Mouse (Mus musculus): ENCODE results near the gene Nfkbib. TPM values are rescaled to one million over a fixed set of nuclear protein-coding genes. Genes with fewer than 3 reads are reported as not detected.

Gene Nfkbib
- polyA plus RNA-seq, 1 experiment from 2014 or later = 30.5 TPM

DNA sequence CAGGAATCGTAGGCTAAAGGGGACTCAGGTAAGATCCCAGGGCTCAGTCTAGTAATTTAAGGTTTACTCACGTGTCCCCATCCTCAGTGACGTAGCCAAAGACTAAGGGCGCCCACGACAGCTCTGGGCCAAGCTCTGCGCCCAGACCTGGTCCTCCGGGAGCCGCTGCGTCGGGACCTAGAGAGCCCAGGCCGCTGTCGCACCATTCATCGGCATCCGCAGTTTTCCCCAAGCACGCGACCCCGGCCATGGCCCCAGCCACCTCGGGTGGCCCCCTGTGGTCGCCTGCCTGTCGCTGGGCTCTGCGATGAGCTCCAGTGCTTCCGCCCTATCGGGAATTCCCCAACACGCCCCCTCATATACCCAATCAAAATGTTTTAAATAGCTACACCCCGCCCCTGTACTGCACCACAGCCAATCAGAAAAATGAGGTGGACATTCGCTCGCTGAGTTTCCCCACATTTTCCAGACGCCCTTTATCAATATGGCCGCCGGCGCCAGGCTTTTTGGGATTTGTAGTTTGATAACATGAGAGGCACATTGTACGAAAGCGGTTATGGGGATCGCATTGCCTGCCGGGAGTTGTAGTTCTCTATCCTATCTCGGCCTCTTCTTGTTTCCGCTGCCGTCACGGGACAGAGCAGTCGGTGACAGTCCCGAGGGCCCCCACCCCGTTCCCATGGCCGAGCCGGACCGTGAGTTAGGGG lies 986 bp downstream of the Nfkbib start, which contains the start of gene Sirt2:
Sirt2 (plus strand) TSS at position 563 of the 707 bp plus-strand sequence.
- H3K4me1 ChIP-seq = peaks cover 18% of the 10 kb centered on the region
- H3K4me2 ChIP-seq = peak within 1 kb of the TSS; percentile 80
- H3K27ac ChIP-seq (replicated peaks) = 0 out of 2 replicates have a peak within 1 kb of the TSS, but pooled peaks have one; percentile 24
- no peaks in the 10 kb centered on the region for H3K9me3 ChIP-seq
- ATAC-seq (ENCODE audit: extremely low read depth, insufficient number of reproducible peaks, low FRiP score, low TSS enrichment) = peak; percentile 94
- peak within 1 kb of the TSS; percentile 86 for H3K4me3 ChIP-seq
- H3K9ac ChIP-seq = peak within 1 kb of the TSS; percentile 92
- peaks cover 10% of the 10 kb centered on the region for H3K36me3 ChIP-seq
- WGBS = 0% methylated on average over 45 of the region's 45 CpGs
- H3K27me3 ChIP-seq (replicated peaks) = no peaks in the 10 kb centered on the region

- no peak overlapping the region for H3K27ac ChIP-seq (replicated peaks)
- peak overlapping the region; percentile 80 for H3K4me2 ChIP-seq
- H3K9me3 ChIP-seq = no peaks in the 10 kb centered on the region
- 76% methylated on average over 6 of the region's 6 CpGs for WGBS
- no peak for ATAC-seq (ENCODE audit: extremely low read depth, insufficient number of reproducible peaks, low FRiP score, low TSS enrichment)
- peaks cover 18% of the 10 kb centered on the region for H3K4me1 ChIP-seq
- H3K9ac ChIP-seq = peak overlapping the region; percentile 85
- H3K36me3 ChIP-seq = peaks cover 21% of the 10 kb centered on the region
- H3K27me3 ChIP-seq (replicated peaks) = no peaks in the 10 kb centered on the region
- peak overlapping the region; percentile 86 for H3K4me3 ChIP-seq
These were observed 2.1 kb downstream of the Nfkbib start for GRCm38 (mm10) chr7:28765211-28765610.

- Histone ChIP-seq H3K4me3 (no peak overlapping the region), H3K9me3 (no peaks in the 10 kb centered on the region), H3K36me3 (peaks cover 43% of the 10 kb centered on the region), H3K4me1 (peaks cover 7% of the 10 kb centered on the region), H3K27me3 (replicated peaks) (peaks cover 10% of the 10 kb centered on the region), H3K27ac (replicated peaks) (no peak overlapping the region), H3K4me2 (no peak overlapping the region), H3K9ac (no peak overlapping the region)
- 77% methylated on average over 9 of the region's 9 CpGs for WGBS
- ATAC-seq (ENCODE audit: extremely low read depth, insufficient number of reproducible peaks, low FRiP score, low TSS enrichment) = no peak
These were observed 5.4 kb downstream of the Nfkbib start for GRCm38 (mm10) chr7:28761907-28762306.

GRCm38 (mm10) chr7:28758623-28759022 lies 8.7 kb downstream of the Nfkbib start:
- Histone ChIP-seq H3K27me3 (replicated peaks) (peaks cover 30% of the 10 kb centered on the region), H3K27ac (replicated peaks) (no peak overlapping the region), H3K9ac (no peak overlapping the region), H3K4me2 (no peak overlapping the region), H3K4me3 (no peak overlapping the region), H3K9me3 (no peaks in the 10 kb centered on the region), H3K4me1 (peaks cover 4% of the 10 kb centered on the region; the same call in 1 of the 2 replicates), H3K36me3 (peaks cover 47% of the 10 kb centered on the region)
- ATAC-seq (ENCODE audit: extremely low read depth, insufficient number of reproducible peaks, low FRiP score, low TSS enrichment) = no peak
- WGBS = 77% methylated on average over 13 of the region's 13 CpGs

GRCm38 (mm10) chr7:28756079-28756478 lies 11.2 kb downstream of the Nfkbib start, which contains the start of gene Ccer2:
TSS of gene Ccer2 (plus strand) at chr7:28756174.
- Histone ChIP-seq H3K4me2 (peak within 1 kb of the TSS; percentile 4; the same call in 1 of the 2 replicates), H3K36me3 (peaks cover 50% of the 10 kb centered on the region), H3K4me1 (peaks cover 4% of the 10 kb centered on the region; the same call in 1 of the 2 replicates), H3K9me3 (no peaks in the 10 kb centered on the region), H3K27me3 (replicated peaks) (peaks cover 30% of the 10 kb centered on the region), H3K27ac (replicated peaks) (no peak within 1 kb of the TSS), H3K4me3 (no peak within 1 kb of the TSS), H3K9ac (no peak within 1 kb of the TSS)
- no peak for ATAC-seq (ENCODE audit: extremely low read depth, insufficient number of reproducible peaks, low FRiP score, low TSS enrichment)
- WGBS = 2% methylated on average over 17 of the region's 17 CpGs

- no peak overlapping the region for H3K9ac ChIP-seq
- peaks cover under 1% of the 10 kb centered on the region; the same call in 1 of the 2 replicates for H3K27me3 ChIP-seq (replicated peaks)
- no peak overlapping the region for H3K27ac ChIP-seq (replicated peaks)
- no peak overlapping the region for H3K4me2 ChIP-seq
- 90% methylated on average over 7 of the region's 7 CpGs for WGBS
- no peaks in the 10 kb centered on the region for H3K9me3 ChIP-seq
- H3K36me3 ChIP-seq = peaks cover 62% of the 10 kb centered on the region
- no peak for ATAC-seq (ENCODE audit: extremely low read depth, insufficient number of reproducible peaks, low FRiP score, low TSS enrichment)
- H3K4me3 ChIP-seq = no peak overlapping the region
- H3K4me1 ChIP-seq = no peaks in the 10 kb centered on the region
These were observed 17.4 kb downstream of the Nfkbib start for GRCm38 (mm10) chr7:28749935-28750334.

GRCm38 (mm10) chr7:28741709-28742438 lies 25.4 kb downstream of the Nfkbib start, which contains the start of the genes Mrps12 and Sars2:
TSS of gene Mrps12 (minus strand) at chr7:28741820.
TSS of gene Sars2 (plus strand) at chr7:28741992.
- peak within 1 kb of the TSS; percentile 87 for H3K4me2 ChIP-seq
- peaks cover 65% of the 10 kb centered on the region for H3K36me3 ChIP-seq
- no peaks in the 10 kb centered on the region for H3K27me3 ChIP-seq (replicated peaks)
- peak within 1 kb of the TSS; percentile 93 for H3K9ac ChIP-seq
- WGBS = under 1% methylated on average over 39 of the region's 39 CpGs
- H3K27ac ChIP-seq (replicated peaks) = peak within 1 kb of the TSS; percentile 85
- H3K4me3 ChIP-seq = peak within 1 kb of the TSS; percentile 70
- H3K9me3 ChIP-seq = no peaks in the 10 kb centered on the region
- H3K4me1 ChIP-seq = peaks cover 16% of the 10 kb centered on the region
- peak; percentile 90 for ATAC-seq (ENCODE audit: extremely low read depth, insufficient number of reproducible peaks, low FRiP score, low TSS enrichment)

DNA sequence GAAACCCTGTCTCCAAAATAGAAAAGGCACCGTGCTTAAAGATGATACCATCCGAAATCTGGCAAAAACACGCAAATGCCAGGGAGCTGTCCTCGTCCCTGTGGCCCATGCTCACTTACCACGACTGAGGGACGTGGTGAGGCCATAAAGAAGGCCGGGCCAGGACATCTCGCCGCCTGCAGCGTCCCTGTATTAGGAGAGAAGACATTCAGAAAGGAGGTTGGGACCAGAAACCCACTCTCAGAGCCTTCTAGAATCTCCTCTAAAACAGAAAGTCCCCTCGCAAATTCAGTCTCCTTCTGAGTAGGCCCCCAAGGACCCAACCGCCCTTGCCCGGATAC lies 26.0 kb downstream of the Nfkbib start:
- peak overlapping the region; percentile 87 for H3K4me2 ChIP-seq
- H3K27me3 ChIP-seq (replicated peaks) = no peaks in the 10 kb centered on the region
- peak overlapping the region; percentile 93 for H3K9ac ChIP-seq
- 1% methylated on average over 13 of the region's 13 CpGs for WGBS
- H3K9me3 ChIP-seq = no peaks in the 10 kb centered on the region
- ATAC-seq (ENCODE audit: extremely low read depth, insufficient number of reproducible peaks, low FRiP score, low TSS enrichment) = no peak
- H3K4me1 ChIP-seq = peaks cover 16% of the 10 kb centered on the region
- peaks cover 65% of the 10 kb centered on the region for H3K36me3 ChIP-seq
- peak overlapping the region; percentile 72 for H3K27ac ChIP-seq (replicated peaks)
- H3K4me3 ChIP-seq = peak overlapping the region; percentile 70

DNA sequence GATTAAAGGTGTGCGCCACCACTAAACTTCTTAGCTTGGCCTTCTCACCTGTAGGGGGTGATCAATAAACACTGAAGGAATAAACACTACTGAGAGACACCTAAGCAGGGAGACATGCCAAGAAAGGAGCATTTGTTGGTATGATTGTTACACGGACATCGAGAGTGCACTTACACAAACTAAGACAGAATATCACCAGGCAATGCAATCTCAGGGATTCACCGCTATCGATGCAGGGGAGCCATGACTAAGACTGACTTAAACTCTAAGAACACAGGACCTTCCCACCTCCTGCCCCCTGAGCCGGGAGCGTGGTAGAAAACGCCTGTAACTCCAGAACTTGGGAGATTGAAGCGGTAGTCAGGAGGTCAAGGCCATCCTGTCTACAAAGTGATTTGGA lies 26.4 kb downstream of the Nfkbib start:
- 34% methylated on average over 9 of the region's 9 CpGs for WGBS
- Histone ChIP-seq H3K4me2 (peak overlapping the region; percentile 87), H3K27ac (replicated peaks) (peak overlapping the region; percentile 72), H3K4me3 (peak overlapping the region; percentile 70), H3K9ac (peak overlapping the region; percentile 93), H3K36me3 (peaks cover 65% of the 10 kb centered on the region), H3K9me3 (no peaks in the 10 kb centered on the region), H3K4me1 (peaks cover 16% of the 10 kb centered on the region), H3K27me3 (replicated peaks) (no peaks in the 10 kb centered on the region)
- ATAC-seq (ENCODE audit: extremely low read depth, insufficient number of reproducible peaks, low FRiP score, low TSS enrichment) = no peak

DNA sequence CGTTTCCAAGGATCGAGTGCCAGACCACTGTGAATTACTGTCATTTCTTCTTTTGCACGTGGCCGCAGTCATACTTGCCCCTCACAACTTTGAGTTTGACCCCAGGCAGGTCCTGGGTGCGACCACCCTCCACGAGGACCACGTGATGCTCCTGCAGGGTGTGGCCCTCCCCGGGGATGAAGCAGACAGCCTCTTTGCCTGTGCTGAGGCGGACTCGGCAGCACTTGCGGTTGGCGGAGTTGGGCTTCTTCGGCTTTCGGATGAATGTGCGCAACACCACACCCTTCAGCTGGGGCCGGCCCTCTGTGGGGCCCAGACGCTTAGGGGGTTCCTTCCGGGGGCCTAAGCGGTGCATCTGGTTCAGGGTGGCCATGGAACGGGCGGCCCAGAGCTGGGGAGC lies 27.5 kb downstream of the Nfkbib start:
- Histone ChIP-seq H3K36me3 (peaks cover 62% of the 10 kb centered on the region), H3K4me3 (no peak overlapping the region), H3K9me3 (no peaks in the 10 kb centered on the region), H3K27ac (replicated peaks) (no peak overlapping the region), H3K27me3 (replicated peaks) (no peaks in the 10 kb centered on the region), H3K9ac (no peak overlapping the region; the same call in 1 of the 2 replicates), H3K4me2 (no peak overlapping the region), H3K4me1 (peaks cover 16% of the 10 kb centered on the region)
- WGBS = 89% methylated on average over 21 of the region's 21 CpGs
- ATAC-seq (ENCODE audit: extremely low read depth, insufficient number of reproducible peaks, low FRiP score, low TSS enrichment) = no peak

DNA sequence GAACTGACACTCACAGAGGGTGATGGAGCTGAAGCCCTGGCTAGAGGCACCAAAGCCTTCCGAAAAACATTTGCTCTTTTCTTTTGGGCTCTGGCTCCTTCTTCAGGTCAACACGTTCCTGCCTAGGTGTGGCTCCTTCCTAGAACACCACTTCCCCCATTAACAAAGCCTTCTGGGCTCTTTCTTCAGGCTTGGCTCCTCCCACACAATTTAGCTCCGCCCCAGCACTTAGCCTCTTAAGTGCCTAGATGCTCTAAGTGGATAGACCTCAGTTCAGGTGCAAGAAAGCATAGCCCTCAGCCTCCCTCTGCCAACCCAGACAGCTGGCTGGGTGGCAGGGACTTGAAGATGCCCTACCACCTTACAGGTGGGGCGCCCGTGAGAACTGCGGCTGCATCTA lies 31.6 kb downstream of the Nfkbib start:
- H3K36me3 ChIP-seq = peaks cover 67% of the 10 kb centered on the region

More for the DNA sequence above, 31.6 kb downstream of the Nfkbib start:
- no peak for ATAC-seq (ENCODE audit: extremely low read depth, insufficient number of reproducible peaks, low FRiP score, low TSS enrichment)
- Histone ChIP-seq H3K4me1 (peaks cover 17% of the 10 kb centered on the region), H3K9me3 (peaks cover 12% of the 10 kb centered on the region), H3K27me3 (replicated peaks) (peaks cover 5% of the 10 kb centered on the region; the same call in 1 of the 2 replicates), H3K4me2 (no peak overlapping the region), H3K4me3 (no peak overlapping the region), H3K9ac (no peak overlapping the region), H3K27ac (replicated peaks) (no peak overlapping the region)
- WGBS = 79% methylated on average over 6 of the region's 6 CpGs

Measured in heart, embryonic 13.5 days (tissue).